Comparison of ENCODE assay signal across 8 mouse cellular contexts in the genomic region with DNA sequence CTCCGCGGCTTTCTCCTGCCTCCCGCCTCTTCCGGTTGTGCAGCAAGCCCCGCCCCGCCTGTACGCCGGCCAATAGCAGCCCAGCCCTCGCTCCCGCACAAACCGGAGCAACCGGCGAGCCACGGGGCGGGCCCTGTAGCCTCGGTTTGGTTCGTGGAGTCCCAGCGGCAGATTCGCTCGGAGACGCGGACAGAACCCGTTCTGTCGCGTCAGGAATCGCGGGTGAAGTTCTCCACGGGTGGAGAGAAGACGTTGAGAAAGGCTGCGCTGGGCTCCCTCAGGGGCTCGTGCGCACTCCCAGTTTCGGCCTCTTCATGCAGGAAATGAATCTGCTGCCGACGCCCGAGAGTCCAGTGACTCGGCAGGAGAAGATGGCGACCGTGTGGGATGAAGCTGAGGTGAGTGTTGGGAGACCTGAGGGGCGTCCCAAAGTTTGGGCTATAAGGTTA. TPM values are rescaled to one million over a fixed set of nuclear protein-coding genes. Genes with fewer than 3 reads are reported as not detected.
DNase-seq lines count a peak whose midpoint lies in the region; ATAC-seq and TF ChIP-seq lines count a peak whose summit lies in the region.

A gene (plus strand): TSS at position 76 of the 449 bp plus-strand sequence.

- peak; percentile 99 for DNase-seq in gastrocnemius, postnatal 10 days
- DNase-seq in induced T-regulatory cell, adult 2 months (ENCODE audit: low read depth), result peak; percentile 95
- DNase-seq in left cerebral cortex, adult 9 months (ENCODE audit: low spot score in 2 of 2), result peak; percentile 88 to 95
- peak; percentile 97 for DNase-seq in right cerebral cortex, postnatal 14 days
- DNase-seq in urinary bladder, postnatal 36 days (ENCODE audit: low spot score in 2 of 2), result peak; percentile 94 to 98

- peak within 1 kb of the TSS; percentile 89 for H3K27ac ChIP-seq in cortical plate, adult 2 months (ENCODE audit: insufficient read depth, low read length)

- peak within 1 kb of the TSS; percentile 88 for H3K4me3 ChIP-seq in cortical plate, adult 2 months (ENCODE audit: insufficient read depth, low read length)

- ATAC-seq in activated CD4-positive, CD25-positive, alpha-beta regulatory T cell, adult 4 months, result peak; percentile 94
- ATAC-seq in megakaryocyte progenitor cell, adult 5-6 weeks (replicated peaks; ENCODE audit: poor library complexity), result peak; percentile 96

- TF ChIP-seq POLR2A in cortical plate, adult 2 months (IDR thresholded peaks at IDR 0.05; ENCODE audit: extremely low read depth, insufficient read depth, low read length), result peak; percentile 87

- peaks cover 5% of the 10 kb centered on the region; the same call in 1 of the 2 replicates for H3K4me1 ChIP-seq in cortical plate, adult 2 months (ENCODE audit: control insufficient read depth, insufficient read depth, low read length)

- TF ChIP-seq CTCF in cortical plate, adult 2 months (IDR thresholded peaks at IDR 0.05; ENCODE audit: extremely low read depth, insufficient read depth, low read length), result no peak

RNA-seq across cellular contexts. Expression of the gene that starts here (rescaled TPM):
- 100 to 1,000 TPM; 196 to 209 TPM for polyA plus RNA-seq in activated CD4-positive, CD25-positive, alpha-beta regulatory T cell, adult 4 months (2017; shearing (Covaris generic))
- 202 and 205 TPM in 2 replicates for polyA plus RNA-seq in cortical plate, adult 2 months (2012; rRNA removed)
- total RNA-seq in gastrocnemius, postnatal 10 days (2021), result 100 to 1,000 TPM; 336 to 337 TPM
- 102 and 103 TPM in 2 replicates for total RNA-seq in megakaryocyte progenitor cell, adult 5-6 weeks (2015)
- total RNA-seq in megakaryocyte progenitor cell, adult 5-6 weeks (2017), result 310 and 320 TPM in 2 replicates

Comparison
In these comparisons a context has a peak if more than half of its experiments do, and no peak if none do; other contexts are left out.
1. Peak in every context shown above with its lines: DNase-seq, ATAC-seq, H3K4me3 ChIP-seq and H3K27ac ChIP-seq.